Mouse (Mus musculus) effector memory CD4-positive, alpha-beta T cell, adult 5 months (primary cell): ENCODE measurements around the gene Gm21679. TPM values are rescaled to one million over a fixed set of nuclear protein-coding genes. Genes with fewer than 3 reads are reported as not detected.

Experiments
- polyA plus RNA-seq: library from polyadenylated mRNA; unstranded; fragments of 100-300 nt; shearing (Covaris generic); gene quantifications from one replicate; pipeline ENCODE4 v1.2.1, GENCODE M21; 2017

The Gm21679 gene
- not detected for polyA plus RNA-seq

DNA sequence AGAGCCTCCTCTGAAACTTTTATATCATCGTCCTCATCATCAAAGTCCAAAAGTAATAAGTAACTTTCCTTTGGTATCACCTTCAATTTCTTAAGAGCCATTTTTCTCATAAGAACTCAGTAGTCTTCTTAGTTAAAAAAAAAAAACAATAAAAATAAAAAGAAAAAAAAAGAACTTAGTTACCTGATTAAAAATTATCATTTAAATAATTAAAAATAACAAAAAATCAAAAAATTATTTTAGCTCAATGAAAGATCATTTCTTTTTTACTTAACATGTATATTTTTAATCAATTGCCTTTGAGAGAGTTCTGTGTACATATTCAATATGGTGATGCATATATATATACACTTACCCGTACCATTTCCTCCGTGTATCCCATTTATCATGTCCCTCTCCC is at the start of gene Gm21679:
Gm21679 (minus strand) TSS at position 101 of the 400 bp plus-strand sequence.

